Mouse (Mus musculus) intestine, embryonic 16.5 days (tissue): ENCODE data around the gene Gm9887. TPM values are rescaled to one million over a fixed set of nuclear protein-coding genes. Genes with fewer than 3 reads are reported as not detected.
"Not testable (repeated sequence)": the region's sequence is repeated elsewhere in the genome, so short reads cannot be mapped to it uniquely, and the experiment has no call there.

Experiments used
- ATAC-seq: fragments of 200-750 bp; cut with Nextera tagmentation; 2 replicates; pipeline ENCODE4 v1.8.0; 2017; ENCODE audit warnings: moderate TSS enrichment, moderate library complexity
- H3K27ac ChIP-seq: fragments of 300-500 bp; sonication (generic); 2 replicates; pipeline ENCODE4 v1.5.1; 2014; ENCODE audit warnings: mild to moderate bottlenecking, low read length
- H3K27me3 ChIP-seq: fragments of 300-500 bp; sonication (generic); replicated peaks from 2 replicates; pipeline ENCODE4 v1.6.1; 2014; ENCODE audit warnings: low read length, control low read depth, mixed read lengths; ENCODE audit not compliant: control insufficient read depth, insufficient read depth
- H3K36me3 ChIP-seq: fragments of 300-500 bp; sonication (generic); 2 replicates; pipeline ENCODE4 v1.6.1; 2014; ENCODE audit warnings: low read length, control low read depth; ENCODE audit not compliant: control insufficient read depth, insufficient read depth
- H3K4me1 ChIP-seq: fragments of 300-500 bp; sonication (generic); 2 replicates; pipeline ENCODE4 v1.6.1; 2014; ENCODE audit warnings: low read length, control low read depth, mixed read lengths; ENCODE audit not compliant: control insufficient read depth, insufficient read depth
- H3K4me2 ChIP-seq: fragments of 300-500 bp; sonication (generic); 2 replicates; pipeline ENCODE4 v1.6.1; 2014; ENCODE audit warnings: low read depth, low read length, control low read depth
- H3K4me3 ChIP-seq: fragments of 300-500 bp; sonication (generic); 2 replicates; pipeline ENCODE4 v1.5.1; 2014; ENCODE audit warnings: mild to moderate bottlenecking, low read length
- H3K9ac ChIP-seq: fragments of 300-500 bp; sonication (generic); 2 replicates; pipeline ENCODE4 v1.6.1; 2014; ENCODE audit warnings: low read depth, low read length
- H3K9me3 ChIP-seq: fragments of 300-500 bp; sonication (generic); 2 replicates; pipeline ENCODE4 v1.6.1; 2016; ENCODE audit warnings: low read length, control low read depth; ENCODE audit not compliant: control insufficient read depth
- WGBS: fragments of 180-500 bp; shearing (Covaris S2); extraction: QIAGEN DNeasy Blood & Tissue Kit; methylation state at CpG from one replicate; pipeline ENCODE4 v1.1.7; 2014; 5-methylcytosine and 5-hydroxymethylcytosine counted together
- polyA plus RNA-seq: library from polyadenylated mRNA; unstranded; fragments of >200 nt; fragmentation: Nextera tagmentation; extraction: Ambion mirVana; gene quantifications from 2 replicates; pipeline ENCODE4 v1.2.1, GENCODE M21; 2015

Gene Gm9887
- polyA plus RNA-seq, 1 experiment from 2014 or later, result 1.0 TPM

DNA sequence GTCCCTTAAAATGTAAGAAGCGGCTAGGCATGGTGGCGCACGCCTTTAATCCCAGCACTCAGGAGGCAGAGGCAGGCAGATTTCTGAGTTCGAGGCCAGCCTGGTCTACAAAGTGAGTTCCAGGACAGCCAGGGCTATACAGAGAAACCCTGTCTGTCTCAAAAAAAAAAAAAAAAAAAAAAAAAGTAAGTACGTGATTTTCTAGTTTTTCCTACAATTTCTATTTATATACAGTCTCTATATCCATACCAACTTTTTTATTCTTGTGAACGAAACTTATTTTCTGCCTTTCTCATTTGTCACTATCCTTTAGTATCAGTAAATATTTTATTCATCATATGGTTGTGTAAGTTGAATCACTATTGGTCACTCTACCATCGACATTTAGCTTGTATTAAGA, 9.1 kb downstream of the Gm9887 start:
- 94% methylated on average over 7 of the region's 7 CpGs for WGBS

DNA sequence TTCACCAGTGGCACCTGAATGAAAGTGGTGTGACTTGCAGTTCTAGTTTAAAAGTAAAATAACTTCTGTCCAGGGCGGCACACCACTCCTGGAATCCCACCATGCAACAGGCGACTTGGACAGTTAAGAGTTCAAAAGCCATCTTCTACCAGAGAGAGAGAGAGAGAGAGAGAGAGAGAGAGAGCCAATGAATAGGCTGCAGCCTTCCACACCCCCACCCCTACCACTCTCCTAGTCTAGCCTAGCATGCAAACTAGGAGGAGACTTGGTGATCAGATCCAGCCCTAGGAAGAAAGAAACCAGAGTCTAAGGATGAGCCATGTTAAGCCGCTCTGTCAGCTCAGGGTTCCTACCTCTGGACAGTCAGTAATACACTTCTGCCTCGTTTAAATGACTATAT, 9.9 kb downstream of the Gm9887 start:
- Histone ChIP-seq H3K4me3 (no peak overlapping the region), H3K27ac (no peak overlapping the region), H3K36me3 (no peaks in the 10 kb centered on the region), H3K9ac (no peak overlapping the region), H3K9me3 (no peaks in the 10 kb centered on the region), H3K27me3 (no peaks in the 10 kb centered on the region), H3K4me2 (peak overlapping the region; percentile 14; the same call in 1 of the 2 replicates), H3K4me1 (peaks cover 10% of the 10 kb centered on the region)
- WGBS, result 49% methylated on average over 4 of the region's 4 CpGs
- no peak for ATAC-seq

More for the DNA sequence above, 9.1 kb downstream of the Gm9887 start:
- H3K9me3 ChIP-seq, H3K9ac ChIP-seq, H3K27me3 ChIP-seq, H3K4me3 ChIP-seq, ATAC-seq, H3K4me2 ChIP-seq, H3K36me3 ChIP-seq, H3K27ac ChIP-seq: not testable (repeated sequence)
- H3K4me1 ChIP-seq, result peaks cover 10% of the 10 kb centered on the region

- WGBS, result 5% methylated on average over 10 of the region's 10 CpGs
- Histone ChIP-seq H3K9me3 (no peaks in the 10 kb centered on the region), H3K4me3 (peak overlapping the region; percentile 48), H3K27ac (peak overlapping the region; percentile 92), H3K4me2 (peak overlapping the region; percentile 70), H3K9ac (peak overlapping the region; percentile 69), H3K4me1 (peaks cover 10% of the 10 kb centered on the region), H3K27me3 (no peaks in the 10 kb centered on the region), H3K36me3 (no peaks in the 10 kb centered on the region)
- ATAC-seq, result no peak
Measured at GRCm38 (mm10) chr12:69361919-69362318, 10.3 kb downstream of the Gm9887 start.

GRCm38 (mm10) chr12:69360997-69361899, 11.0 kb downstream of the Gm9887 start:
- peak overlapping the region; percentile 92 for H3K27ac ChIP-seq
- H3K4me3 ChIP-seq, result peak overlapping the region; percentile 48
- peak; percentile 93 for ATAC-seq
- not testable (repeated sequence) for H3K27me3 ChIP-seq, H3K9me3 ChIP-seq, H3K36me3 ChIP-seq
- peak overlapping the region; percentile 69 for H3K9ac ChIP-seq
- peaks cover 10% of the 10 kb centered on the region for H3K4me1 ChIP-seq
- H3K4me2 ChIP-seq, result peak overlapping the region; percentile 70
- under 1% methylated on average over 39 of the region's 50 CpGs for WGBS

DNA sequence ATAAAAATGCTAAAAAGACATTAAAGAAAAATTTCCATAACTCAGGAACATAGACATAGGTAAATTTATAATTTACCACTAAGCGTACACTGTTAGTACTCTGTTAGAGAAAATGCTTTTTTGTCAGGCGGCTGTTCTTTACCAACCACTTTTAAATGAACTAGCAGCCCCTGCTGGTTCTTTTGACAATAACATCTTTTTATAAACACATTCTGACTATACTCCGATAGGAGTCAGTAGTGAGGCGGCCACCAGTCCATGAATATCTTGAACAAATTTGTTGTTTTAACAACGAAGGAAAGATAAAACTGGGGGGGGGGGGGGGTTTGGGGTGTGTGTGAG, 11.6 kb downstream of the Gm9887 start:
- 14% methylated on average over 5 of the region's 5 CpGs for WGBS
- no peak for ATAC-seq
- Histone ChIP-seq H3K9ac (no peak overlapping the region), H3K36me3 (no peaks in the 10 kb centered on the region), H3K27me3 (no peaks in the 10 kb centered on the region), H3K4me1 (peaks cover 10% of the 10 kb centered on the region), H3K9me3 (no peaks in the 10 kb centered on the region), H3K4me3 (no peak overlapping the region), H3K27ac (no peak overlapping the region), H3K4me2 (no peak overlapping the region)

DNA sequence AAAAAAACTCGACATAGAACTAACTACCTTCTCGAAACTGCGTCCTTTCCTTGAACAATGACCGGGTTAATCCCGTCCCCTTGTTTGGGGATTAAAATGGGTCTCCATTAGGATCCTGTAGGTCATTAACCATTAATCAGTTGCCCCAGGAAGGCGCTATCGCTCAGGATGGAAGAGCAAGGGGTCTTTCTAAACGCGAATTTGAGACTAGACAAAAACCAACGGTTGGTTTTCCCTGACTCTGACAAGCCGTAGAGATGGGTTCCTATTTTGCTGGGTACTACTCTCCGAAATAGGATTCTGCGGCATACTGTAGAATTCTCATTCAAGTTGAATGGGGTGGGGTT, 15.0 kb downstream of the Gm9887 start:
- WGBS, result 7% methylated on average over 13 of the region's 13 CpGs
- ATAC-seq, result no peak
- Histone ChIP-seq H3K27ac (no peak overlapping the region; the same call in 1 of the 2 replicates), H3K4me2 (peak overlapping the region; percentile 64), H3K9ac (peak overlapping the region; percentile 94), H3K27me3 (no peaks in the 10 kb centered on the region), H3K4me3 (peak overlapping the region; percentile 94), H3K9me3 (no peaks in the 10 kb centered on the region), H3K4me1 (no peaks in the 10 kb centered on the region), H3K36me3 (0 out of 2 replicates have a peak, but pooled peaks cover 3% of the 10 kb centered on the region)

GRCm38 (mm10) chr12:69356546-69357299, 15.5 kb downstream of the Gm9887 start, which contains the start of gene Nemf:
Nemf (minus strand) TSS chr12:69357165.
- H3K4me2 ChIP-seq, result peak within 1 kb of the TSS; percentile 67
- no peaks in the 10 kb centered on the region for H3K4me1 ChIP-seq
- H3K4me3 ChIP-seq, result peak within 1 kb of the TSS; percentile 94
- no peaks in the 10 kb centered on the region for H3K27me3 ChIP-seq
- no peaks in the 10 kb centered on the region for H3K9me3 ChIP-seq
- peak within 1 kb of the TSS; percentile 94 for H3K9ac ChIP-seq
- H3K27ac ChIP-seq, result peak within 1 kb of the TSS; percentile 66
- WGBS, result under 1% methylated on average over 46 of the region's 50 CpGs
- 0 out of 2 replicates have a peak, but pooled peaks cover 3% of the 10 kb centered on the region for H3K36me3 ChIP-seq
- ATAC-seq, result peak; percentile 57

DNA sequence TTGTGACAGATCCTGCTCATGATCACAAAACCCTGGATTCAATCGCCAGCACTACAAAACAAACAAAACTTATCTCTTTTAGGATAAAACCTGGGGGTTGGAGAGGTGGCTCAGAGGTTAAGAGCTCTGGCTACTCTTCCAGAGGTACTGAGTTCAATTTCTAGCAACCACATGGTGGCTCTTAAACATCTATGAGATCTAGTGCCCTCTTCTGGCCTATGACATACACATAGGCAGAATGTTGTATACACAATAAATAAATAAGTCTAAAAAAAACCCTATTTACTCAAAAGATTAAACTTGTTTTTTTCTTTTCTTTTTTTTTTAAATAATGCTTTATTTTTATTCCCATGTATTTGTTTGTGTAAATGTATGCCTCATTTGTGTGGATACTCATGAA, 20.6 kb downstream of the Gm9887 start:
- Histone ChIP-seq H3K9me3 (no peaks in the 10 kb centered on the region), H3K4me2 (no peak overlapping the region), H3K9ac (no peak overlapping the region), H3K36me3 (0 out of 2 replicates have a peak, but pooled peaks cover 6% of the 10 kb centered on the region), H3K4me3 (no peak overlapping the region), H3K4me1 (no peaks in the 10 kb centered on the region), H3K27me3 (no peaks in the 10 kb centered on the region), H3K27ac (no peak overlapping the region)
- 76% methylated on average over 1 of the region's 1 CpGs for WGBS
- ATAC-seq, result no peak

GRCm38 (mm10) chr12:69349928-69350327, 22.3 kb downstream of the Gm9887 start:
- H3K4me2 ChIP-seq, result no peak overlapping the region
- no peaks in the 10 kb centered on the region for H3K27me3 ChIP-seq
- no peak overlapping the region for H3K4me3 ChIP-seq
- 0 out of 2 replicates have a peak, but pooled peaks cover 6% of the 10 kb centered on the region for H3K36me3 ChIP-seq
- no peak overlapping the region for H3K9ac ChIP-seq
- 83% methylated on average over 2 of the region's 2 CpGs for WGBS
- no peak for ATAC-seq
- H3K27ac ChIP-seq, result no peak overlapping the region
- H3K4me1 ChIP-seq, result no peaks in the 10 kb centered on the region
- no peaks in the 10 kb centered on the region for H3K9me3 ChIP-seq
